Mouse (Mus musculus) left cerebral cortex, adult 18-20 months (tissue): ENCODE results near the gene Gm3532. TPM values are rescaled to one million over a fixed set of nuclear protein-coding genes. Genes with fewer than 3 reads are reported as not detected.
"Not testable (repeated sequence)": the region's sequence is repeated elsewhere in the genome, so short reads cannot be mapped to it uniquely, and the experiment has no call there.

Experiments used
- DNase-seq, 2 experiments: peaks; one replicate each; pipeline ENCODE4 v3.0.0; 2021 to 2022; ENCODE audit warnings: low spot score in 2 of 2, mixed read lengths in 1 of 2
- long read RNA-seq, 2 experiments: library from polyadenylated mRNA; stranded (forward); transcript quantifications; one replicate each; pipeline ENCODE4 v2.0.0; 2021
- total RNA-seq, 2 experiments: library from RNA; stranded (reverse); gene quantifications; 2 replicates each; pipeline ENCODE4 v1.2.3; 2021

The Gm3532 gene
- not detected for total RNA-seq
- long read RNA-seq, experiment 1: 0 reads
- long read RNA-seq, experiment 2: 0 reads

- DNase-seq: not testable (repeated sequence)
Measured at GRCm38 (mm10) chr14:5538196-5538595, at the start of gene Gm3532. Gm3532 (plus strand) TSS chr14:5538496.

- not testable (repeated sequence) for DNase-seq
Measured at GRCm38 (mm10) chr14:5501374-5501773, 36.9 kb upstream of the Gm3532 start, which contains the start of gene Gm3488. Gm3488 (plus strand) TSS chr14:5501674.

Other genes starting within 250 kb of the Gm3532 start
- gene Gm3542, start 203.6 kb upstream of the Gm3532 start, total RNA-seq: not detected
- gene Gm3500, start 149.4 kb upstream of the Gm3532 start, total RNA-seq: not detected
- gene Gm3194, start 83.0 kb upstream of the Gm3532 start, total RNA-seq: 1 to 10 TPM; 1.2 to 2.3 TPM
- not detected for gene Gm8246, start 60.7 kb upstream of the Gm3532 start, total RNA-seq
- gene Gm3187, start 54.3 kb upstream of the Gm3532 start, total RNA-seq: not detected
- under 1 TPM; 0.30 to 0.63 TPM for gene Gm3488, start 36.8 kb upstream of the Gm3532 start, total RNA-seq
- not detected for gene Gm8265, start 94.5 kb downstream of the Gm3532 start, total RNA-seq
- gene Gm9603, start 149.0 kb downstream of the Gm3532 start, total RNA-seq: not detected
- 1 to 10 TPM in 1 of 2 experiments, under 1 TPM in 1; 0.33 to 1.2 TPM for gene Gm3373, start 203.1 kb downstream of the Gm3532 start, total RNA-seq